In genomic region chr10:94551924-94552523, GRCm38 (mm10) we compare ENCODE assay signal across 12 mouse cellular contexts.
DNase-seq lines count a peak whose midpoint lies in the region; ATAC-seq and TF ChIP-seq lines count a peak whose summit lies in the region.
"Had no signal": no experiment of that assay in that cellular context is flagged by ENCODE, and none has a peak within 500 bp of the region (broad histone marks: within the 10 kb centered on the region; RNA-seq: fewer than 3 reads in every experiment).

No protein-coding gene starts in this region.

- no peaks in the 10 kb centered on the region for H3K9me3 ChIP-seq in stomach, postnatal 0 days (ENCODE audit: control insufficient read depth, low read length)
- H3K9me3 ChIP-seq in hindbrain, embryonic 11.5 days (ENCODE audit: control insufficient read depth, low read length) = no peaks in the 10 kb centered on the region
- H3K9me3 ChIP-seq: forebrain, embryonic 13.5 days; G1E; hindbrain, embryonic 15.5 days; limb, embryonic 12.5 days had no signal

- H3K27ac ChIP-seq in bone marrow macrophage, adult 2 months (ENCODE audit: insufficient read depth, low read depth, low read length) = peak overlapping the region; percentile 57
- peak overlapping the region; percentile 30; the same call in 1 of the 2 replicates for H3K27ac ChIP-seq in stomach, postnatal 0 days (replicated peaks)
- H3K27ac ChIP-seq in hindbrain, embryonic 11.5 days (ENCODE audit: low read depth, low read length) = no peak overlapping the region
- H3K27ac ChIP-seq: forebrain, embryonic 13.5 days; hindbrain, embryonic 15.5 days; limb, embryonic 12.5 days had no signal

- no peak for TF ChIP-seq CTCF in bone marrow macrophage, adult 2 months (IDR thresholded peaks at IDR 0.05; ENCODE audit: low read depth, low read length)
- TF ChIP-seq CTCF in stomach, postnatal 0 days (IDR thresholded peaks at IDR 0.05; ENCODE audit: low read depth) = no peak

- H3K36me3 ChIP-seq in stomach, postnatal 0 days (ENCODE audit: control insufficient read depth, insufficient read depth, low read length) = no peaks in the 10 kb centered on the region
- no peaks in the 10 kb centered on the region for H3K36me3 ChIP-seq in hindbrain, embryonic 11.5 days (ENCODE audit: control insufficient read depth, insufficient read depth, low read length)
- H3K36me3 ChIP-seq: hindbrain, embryonic 15.5 days; limb, embryonic 12.5 days had no signal

- H3K4me1 ChIP-seq in bone marrow macrophage, adult 2 months (ENCODE audit: control insufficient read depth, insufficient read depth, low read length) = peaks cover 19% of the 10 kb centered on the region
- peaks cover 7% of the 10 kb centered on the region for H3K4me1 ChIP-seq in stomach, postnatal 0 days (replicated peaks; ENCODE audit: control insufficient read depth, insufficient read depth)
- H3K4me1 ChIP-seq in hindbrain, embryonic 11.5 days (replicated peaks; ENCODE audit: control insufficient read depth, insufficient read depth, low read length) = peaks cover 2% of the 10 kb centered on the region; the same call in 1 of the 2 replicates

- H3K9ac ChIP-seq in stomach, postnatal 0 days (ENCODE audit: low read length) = no peak overlapping the region
- H3K9ac ChIP-seq in hindbrain, embryonic 11.5 days (ENCODE audit: low read depth, low read length) = no peak overlapping the region
- H3K9ac ChIP-seq: forebrain, embryonic 13.5 days; hindbrain, embryonic 15.5 days; limb, embryonic 12.5 days had no signal

- peak overlapping the region; percentile 29; the same call in 1 of the 2 replicates for H3K4me3 ChIP-seq in bone marrow macrophage, adult 2 months (ENCODE audit: insufficient read depth, low read length)
- no peak overlapping the region for H3K4me3 ChIP-seq in stomach, postnatal 0 days (ENCODE audit: low read depth, low read length)
- H3K4me3 ChIP-seq in hindbrain, embryonic 11.5 days (ENCODE audit: low read depth, low read length) = no peak overlapping the region
- H3K4me3 ChIP-seq: forebrain, embryonic 13.5 days; hindbrain, embryonic 15.5 days; limb, embryonic 12.5 days had no signal

- no peaks in the 10 kb centered on the region for H3K27me3 ChIP-seq in stomach, postnatal 0 days (ENCODE audit: control insufficient read depth, insufficient read depth, low read length)
- no peaks in the 10 kb centered on the region for H3K27me3 ChIP-seq in hindbrain, embryonic 11.5 days (ENCODE audit: control insufficient read depth, insufficient read depth, low read length)
- H3K27me3 ChIP-seq: forebrain, embryonic 13.5 days; hindbrain, embryonic 15.5 days; limb, embryonic 12.5 days had no signal

- 69% methylated on average over 7 of the region's 7 CpGs for WGBS in stomach, postnatal 0 days
- 80% methylated on average over 7 of the region's 7 CpGs for WGBS in hindbrain, embryonic 11.5 days

- no peak for ATAC-seq in stomach, postnatal 0 days (ENCODE audit: low FRiP score, low TSS enrichment)
- ATAC-seq in hindbrain, embryonic 11.5 days (ENCODE audit: low FRiP score) = no peak
- ATAC-seq: forebrain, embryonic 13.5 days had no signal

- peak; percentile 7 for DNase-seq in spleen, adult 12 weeks (ENCODE audit: low spot score)
- no peak for DNase-seq in spleen, postnatal 14 days (ENCODE audit: low spot score in 2 of 2)
- peak; percentile 71 for DNase-seq in lung, postnatal 36 days
- peak; percentile 45 for DNase-seq in stomach, postnatal 0 days (ENCODE audit: low spot score)
- DNase-seq in cerebellum, adult 11-12 months = no peak
- no peak for DNase-seq in hindbrain, embryonic 11.5 days (ENCODE audit: low spot score)
- DNase-seq: cerebellum, adult 11 months had no signal

- TF ChIP-seq POLR2A in bone marrow macrophage, adult 2 months (IDR thresholded peaks at IDR 0.05; ENCODE audit: borderline replicate concordance, low read depth, low read length) = no peak

- no peak overlapping the region for H3K4me2 ChIP-seq in stomach, postnatal 0 days (replicated peaks; ENCODE audit: low read depth)
- no peak overlapping the region for H3K4me2 ChIP-seq in hindbrain, embryonic 11.5 days (replicated peaks; ENCODE audit: low read depth, low read length)
- H3K4me2 ChIP-seq: forebrain, embryonic 13.5 days; hindbrain, embryonic 15.5 days; limb, embryonic 12.5 days had no signal

- no peak for TF ChIP-seq EP300 in stomach, postnatal 0 days (optimal IDR thresholded peaks at IDR 0.05)

Comparison
In these comparisons a context has a peak if more than half of its experiments do, and no peak if none do; other contexts are left out.
1. DNase-seq: peak in spleen, adult 12 weeks (single experiment), lung, postnatal 36 days (single experiment) and stomach, postnatal 0 days (single experiment); none in spleen, postnatal 14 days (0 of 2), cerebellum, adult 11-12 months (single experiment) and hindbrain, embryonic 11.5 days (single experiment).